Mouse (Mus musculus): ENCODE measurements around the gene Hhat. TPM values are rescaled to one million over a fixed set of nuclear protein-coding genes. Genes with fewer than 3 reads are reported as not detected.
A peak's percentile ranks its signal among the peaks of the same experiment; 100 is the strongest.

Hhat gene
- polyA plus RNA-seq, 1 experiment from 2014 or later: 15.4 TPM

DNA sequence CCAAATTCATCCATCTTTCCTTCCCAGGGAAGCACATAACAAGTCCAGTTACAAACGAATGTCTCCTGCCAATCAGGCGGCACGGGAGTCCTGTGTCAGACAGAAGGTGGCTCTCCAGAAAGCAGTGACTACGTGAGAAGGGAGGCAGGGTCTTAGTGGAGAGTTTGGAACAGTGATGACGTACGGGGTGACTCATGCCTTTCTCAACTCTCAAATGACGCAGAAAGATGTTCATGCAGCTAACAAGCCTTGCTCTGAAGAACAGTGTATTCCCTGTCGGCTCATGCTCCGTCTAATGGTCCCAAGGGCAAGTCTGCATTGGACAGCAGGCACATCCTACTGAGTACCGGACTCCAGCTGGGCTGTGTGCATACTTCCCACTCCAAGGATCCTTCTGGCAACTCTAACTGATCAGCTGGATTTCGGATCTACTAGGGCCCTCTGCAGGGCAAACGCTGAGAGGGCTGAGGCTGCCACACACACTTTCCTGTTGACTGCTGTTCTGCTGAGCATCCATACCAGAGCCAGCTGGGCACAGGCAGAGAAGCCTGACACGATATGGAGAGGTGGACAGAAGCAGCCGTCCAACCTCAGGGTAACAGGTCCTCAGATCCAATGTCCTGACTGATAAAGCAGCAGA is 245.2 kb downstream of the Hhat start:
- no peak for ATAC-seq (replicated peaks; ENCODE audit: low FRiP score)
- H3K9me3 ChIP-seq (replicated peaks): no peaks in the 10 kb centered on the region

DNA sequence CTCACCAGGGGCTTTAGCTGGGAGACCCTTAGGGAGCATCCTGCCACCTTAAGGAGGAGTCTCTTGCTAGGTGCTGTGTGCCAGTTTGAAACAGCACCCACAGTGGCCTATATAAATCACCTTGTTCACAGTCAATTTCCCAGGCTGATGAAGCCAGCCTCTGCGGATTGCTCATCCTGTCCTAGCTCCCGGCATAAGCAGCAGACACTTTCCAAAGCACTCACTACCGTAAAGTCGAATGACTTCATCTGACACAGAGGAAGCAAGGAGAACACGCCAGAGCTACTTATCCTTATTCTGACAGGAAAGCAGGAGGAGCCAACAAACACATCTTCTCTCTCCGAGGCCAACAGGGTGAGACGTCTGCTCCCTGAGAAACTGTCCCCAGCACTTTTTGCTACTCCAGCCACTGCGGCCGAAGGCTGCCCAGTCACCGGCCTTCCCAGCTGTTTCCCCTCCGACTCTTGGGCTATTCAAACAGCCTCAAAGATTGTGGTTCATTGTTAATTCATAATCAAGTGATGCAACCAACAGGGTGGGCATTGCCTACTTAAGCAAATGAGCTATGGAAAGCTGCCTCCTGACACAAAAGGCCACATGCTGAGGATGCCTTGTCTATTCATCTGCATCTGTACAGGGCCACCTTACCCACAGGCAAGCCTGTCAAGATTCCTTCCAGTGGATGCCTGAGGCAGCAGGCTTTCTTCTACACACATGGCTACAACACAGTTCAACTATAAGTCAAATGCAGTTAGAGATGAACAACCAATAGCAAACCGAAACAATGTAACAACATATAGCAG is 248.4 kb downstream of the Hhat start:
- Histone ChIP-seq H3K36me3 (no peaks in the 10 kb centered on the region), H3K27me3 (no peaks in the 10 kb centered on the region), H3K9ac (no peak overlapping the region), H3K27ac (no peak overlapping the region), H3K4me3 (replicated peaks) (no peak overlapping the region), H3K9me3 (replicated peaks) (no peaks in the 10 kb centered on the region), H3K4me1 (peaks cover 35% of the 10 kb centered on the region), H3K4me2 (no peak overlapping the region)
- no peak for ATAC-seq (replicated peaks; ENCODE audit: low FRiP score)
- WGBS: 42% methylated on average over 12 of the region's 12 CpGs

More for the DNA sequence above, 245.2 kb downstream of the Hhat start:
- no peak overlapping the region for H3K4me3 ChIP-seq (replicated peaks)
- H3K27me3 ChIP-seq: no peaks in the 10 kb centered on the region
- peaks cover 27% of the 10 kb centered on the region for H3K4me1 ChIP-seq
- H3K9ac ChIP-seq: no peak overlapping the region
- WGBS: 75% methylated on average over 14 of the region's 14 CpGs
- H3K27ac ChIP-seq: no peak overlapping the region
- no peaks in the 10 kb centered on the region for H3K36me3 ChIP-seq
- no peak overlapping the region for H3K4me2 ChIP-seq

DNA sequence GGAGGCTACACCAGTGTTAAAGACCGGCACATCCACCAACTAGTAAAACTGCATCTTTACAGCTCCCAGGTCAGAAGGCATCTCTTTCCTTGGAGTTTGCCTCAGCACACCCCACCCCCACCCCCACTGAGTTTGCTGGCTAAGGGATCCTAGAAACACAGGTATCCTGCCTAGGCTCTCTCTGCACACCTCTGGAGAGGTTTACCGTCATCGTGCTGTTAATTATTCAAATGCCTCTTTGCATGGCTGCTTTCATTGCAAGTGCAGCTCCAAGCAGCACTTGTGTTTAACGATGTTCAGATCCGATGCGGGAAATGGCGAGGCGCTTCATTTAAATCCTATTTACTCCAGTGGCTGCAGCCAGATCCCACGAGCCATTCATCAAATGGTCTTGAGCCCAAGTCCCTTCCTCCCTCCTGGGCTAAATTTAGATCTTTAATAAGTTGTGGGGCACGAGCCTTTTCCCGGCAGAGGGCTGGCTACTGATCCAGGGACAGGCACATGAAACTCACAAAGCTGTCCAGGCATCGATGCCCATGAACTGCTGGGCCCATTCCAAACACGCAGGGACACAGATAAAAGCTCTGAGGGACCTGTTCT is 250.1 kb downstream of the Hhat start:
- no peak overlapping the region for H3K9ac ChIP-seq
- WGBS: 18% methylated on average over 13 of the region's 13 CpGs
- H3K4me2 ChIP-seq: peak overlapping the region; percentile 15
- H3K36me3 ChIP-seq: no peaks in the 10 kb centered on the region
- no peaks in the 10 kb centered on the region for H3K27me3 ChIP-seq
- H3K4me1 ChIP-seq: peaks cover 35% of the 10 kb centered on the region
- ATAC-seq (replicated peaks; ENCODE audit: low FRiP score): peak; percentile 67
- no peak overlapping the region for H3K4me3 ChIP-seq (replicated peaks)
- H3K27ac ChIP-seq: 0 out of 2 replicates have a peak overlapping the region, but pooled peaks have one; percentile 13
- H3K9me3 ChIP-seq (replicated peaks): no peaks in the 10 kb centered on the region

DNA sequence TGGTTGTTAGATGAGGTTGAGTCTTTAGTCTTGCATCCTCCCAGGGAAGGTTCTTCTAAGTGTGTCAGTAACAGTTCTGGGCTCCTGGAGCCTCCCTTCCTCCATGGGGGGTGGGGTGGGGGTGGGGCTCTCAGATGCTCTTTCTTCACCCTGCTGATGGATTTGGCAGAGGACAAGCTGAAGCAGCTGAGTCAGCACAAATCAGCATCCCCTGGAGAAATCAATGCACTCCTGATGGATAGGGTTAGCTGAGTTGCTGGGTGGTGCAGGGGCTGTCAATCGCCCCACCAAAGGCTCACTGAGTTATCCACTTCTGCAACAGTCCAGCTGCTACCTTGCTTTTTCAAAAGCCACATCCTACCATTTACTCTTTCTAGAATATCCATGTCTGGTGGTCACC is 251.3 kb downstream of the Hhat start:
- H3K4me1 ChIP-seq: peaks cover 27% of the 10 kb centered on the region
- no peak for ATAC-seq (replicated peaks; ENCODE audit: low FRiP score)
- H3K9me3 ChIP-seq (replicated peaks): no peaks in the 10 kb centered on the region
- WGBS: 91% methylated on average over 1 of the region's 1 CpGs
- H3K27ac ChIP-seq: no peak overlapping the region
- H3K4me3 ChIP-seq (replicated peaks): no peak overlapping the region
- H3K9ac ChIP-seq: no peak overlapping the region
- H3K4me2 ChIP-seq: no peak overlapping the region
- no peaks in the 10 kb centered on the region for H3K36me3 ChIP-seq
- H3K27me3 ChIP-seq: no peaks in the 10 kb centered on the region

DNA sequence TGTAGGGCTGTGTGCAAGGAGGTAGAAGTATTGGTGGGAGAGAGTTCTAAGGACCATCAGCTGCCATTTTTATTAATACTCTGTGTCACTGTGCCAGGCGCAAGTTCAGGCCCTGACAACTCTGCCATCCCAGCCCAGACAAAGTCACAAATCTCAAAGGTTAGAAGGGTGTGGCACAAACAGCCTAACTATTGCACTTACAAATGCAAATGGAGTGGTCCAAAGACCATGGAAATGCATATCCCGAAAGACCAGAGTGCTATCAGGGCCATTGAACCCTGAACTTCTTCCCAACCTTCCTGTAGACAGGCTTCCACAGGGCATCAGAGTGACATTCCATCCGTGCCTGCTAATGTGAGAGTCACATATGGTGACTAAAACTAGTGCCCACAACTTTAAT is 255.7 kb downstream of the Hhat start:
- H3K4me1 ChIP-seq: peaks cover 3% of the 10 kb centered on the region
- no peak for ATAC-seq (replicated peaks; ENCODE audit: low FRiP score)
- H3K9me3 ChIP-seq (replicated peaks): no peaks in the 10 kb centered on the region
- H3K27ac ChIP-seq: no peak overlapping the region
- H3K36me3 ChIP-seq: no peaks in the 10 kb centered on the region
- H3K27me3 ChIP-seq: no peaks in the 10 kb centered on the region
- no peak overlapping the region for H3K4me3 ChIP-seq (replicated peaks)
- H3K9ac ChIP-seq: no peak overlapping the region
- 83% methylated on average over 3 of the region's 3 CpGs for WGBS
- no peak overlapping the region for H3K4me2 ChIP-seq

DNA sequence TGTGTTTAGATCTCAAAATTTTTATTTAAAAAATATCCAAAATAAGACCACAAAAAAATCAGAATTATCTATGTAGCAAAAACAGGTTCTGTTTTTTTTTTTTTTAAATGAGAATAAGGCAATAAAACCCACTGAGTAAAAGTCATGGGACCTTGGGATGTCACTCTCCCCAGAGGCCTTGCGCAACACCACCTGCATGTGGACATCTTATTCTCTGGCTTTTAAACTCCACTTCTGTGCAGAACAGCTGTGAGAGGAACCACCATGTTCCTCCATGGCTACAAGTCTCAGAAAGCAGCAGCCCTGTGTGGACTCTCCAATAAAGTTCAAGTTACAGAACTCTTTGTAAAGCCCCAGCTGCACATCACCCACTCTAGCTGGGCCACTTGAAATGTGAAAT is 258.2 kb downstream of the Hhat start:
- H3K4me1 ChIP-seq: no peaks in the 10 kb centered on the region
- H3K4me3 ChIP-seq (replicated peaks): no peak overlapping the region
- no peaks in the 10 kb centered on the region for H3K27me3 ChIP-seq
- no peak for ATAC-seq (replicated peaks; ENCODE audit: low FRiP score)
- no peaks in the 10 kb centered on the region for H3K36me3 ChIP-seq
- no peak overlapping the region for H3K27ac ChIP-seq
- H3K4me2 ChIP-seq: no peak overlapping the region
- H3K9me3 ChIP-seq (replicated peaks): no peaks in the 10 kb centered on the region
- no peak overlapping the region for H3K9ac ChIP-seq
- WGBS: 94% methylated on average over 1 of the region's 1 CpGs

DNA sequence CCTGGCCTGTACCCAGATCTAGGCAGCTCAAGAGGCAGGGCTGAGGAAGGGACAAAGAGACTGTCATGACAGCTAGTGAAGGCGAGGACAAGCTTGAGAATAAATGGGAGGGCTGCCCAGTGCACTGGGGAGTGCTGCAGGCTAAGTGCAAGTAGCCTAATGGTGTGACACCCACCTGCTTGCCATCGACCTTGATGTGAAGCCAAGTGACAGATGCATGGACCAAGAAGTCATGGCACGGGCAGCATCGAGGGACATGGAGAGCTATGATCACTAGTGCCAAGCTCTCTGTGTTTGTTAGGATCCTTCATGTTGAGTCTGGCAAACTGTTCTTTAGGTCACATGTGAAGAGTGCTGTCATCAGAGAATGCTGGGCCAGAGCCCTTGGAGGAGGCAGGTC is 267.4 kb downstream of the Hhat start:
- H3K27me3 ChIP-seq: no peaks in the 10 kb centered on the region
- ATAC-seq (replicated peaks; ENCODE audit: low FRiP score): no peak
- no peak overlapping the region for H3K4me2 ChIP-seq
- 84% methylated on average over 4 of the region's 4 CpGs for whole genome bisulfite sequencing
- no peak overlapping the region for H3K4me3 ChIP-seq (replicated peaks)
- no peaks in the 10 kb centered on the region for H3K9me3 ChIP-seq (replicated peaks)
- H3K36me3 ChIP-seq: no peaks in the 10 kb centered on the region
- no peaks in the 10 kb centered on the region for H3K4me1 ChIP-seq
- no peak overlapping the region for H3K27ac ChIP-seq
- H3K9ac ChIP-seq: no peak overlapping the region

DNA sequence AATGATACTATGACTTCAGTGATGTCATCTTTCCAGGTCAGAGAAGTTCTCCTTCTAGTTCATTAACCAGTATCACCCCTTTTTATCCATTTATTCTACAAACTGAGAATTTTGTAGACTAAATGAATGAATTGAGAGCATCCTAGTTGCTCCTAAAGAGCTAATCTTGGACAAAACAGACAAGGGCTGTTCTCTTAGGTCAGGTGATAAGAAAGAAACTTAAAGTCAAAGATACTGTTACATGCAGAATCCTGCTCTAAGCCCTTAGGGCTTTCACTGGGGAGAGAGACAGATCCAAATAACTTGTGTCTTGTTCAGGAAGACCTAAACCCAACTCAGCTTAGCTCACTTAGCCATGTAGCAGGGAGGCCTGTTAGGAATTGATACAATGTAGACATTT is 268.2 kb downstream of the Hhat start:
- Histone ChIP-seq H3K9ac (no peak overlapping the region), H3K27me3 (no peaks in the 10 kb centered on the region), H3K27ac (no peak overlapping the region), H3K4me3 (replicated peaks) (no peak overlapping the region), H3K36me3 (no peaks in the 10 kb centered on the region), H3K4me1 (no peaks in the 10 kb centered on the region), H3K9me3 (replicated peaks) (no peaks in the 10 kb centered on the region), H3K4me2 (no peak overlapping the region)
- no peak for ATAC-seq (replicated peaks; ENCODE audit: low FRiP score)

DNA sequence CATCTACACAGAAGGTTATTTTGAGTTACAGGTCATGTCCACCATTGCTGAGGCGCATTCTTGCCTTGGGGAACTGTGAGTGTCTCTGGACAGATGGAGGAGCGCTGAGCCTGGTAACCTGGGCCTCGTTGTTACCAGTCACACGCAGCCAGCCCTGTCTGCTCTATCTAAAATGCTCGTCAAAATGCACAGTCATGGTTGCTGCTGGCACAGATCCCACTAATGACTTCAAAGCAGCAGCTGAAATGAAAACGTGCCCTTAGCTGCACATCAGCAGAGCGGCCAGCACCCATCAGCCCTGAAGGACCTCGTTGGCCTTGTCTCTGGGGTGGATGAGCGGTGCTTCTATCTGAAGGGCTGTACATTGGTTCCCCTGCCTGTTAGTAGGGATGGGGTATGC is 269.0 kb downstream of the Hhat start:
- no peaks in the 10 kb centered on the region for H3K4me1 ChIP-seq
- H3K36me3 ChIP-seq: no peaks in the 10 kb centered on the region
- ATAC-seq (replicated peaks; ENCODE audit: low FRiP score): no peak
- H3K27me3 ChIP-seq: no peaks in the 10 kb centered on the region
- H3K9ac ChIP-seq: no peak overlapping the region
- WGBS: 72% methylated on average over 9 of the region's 9 CpGs
- no peaks in the 10 kb centered on the region for H3K9me3 ChIP-seq (replicated peaks)
- no peak overlapping the region for H3K4me3 ChIP-seq (replicated peaks)
- H3K4me2 ChIP-seq: no peak overlapping the region
- no peak overlapping the region for H3K27ac ChIP-seq

DNA sequence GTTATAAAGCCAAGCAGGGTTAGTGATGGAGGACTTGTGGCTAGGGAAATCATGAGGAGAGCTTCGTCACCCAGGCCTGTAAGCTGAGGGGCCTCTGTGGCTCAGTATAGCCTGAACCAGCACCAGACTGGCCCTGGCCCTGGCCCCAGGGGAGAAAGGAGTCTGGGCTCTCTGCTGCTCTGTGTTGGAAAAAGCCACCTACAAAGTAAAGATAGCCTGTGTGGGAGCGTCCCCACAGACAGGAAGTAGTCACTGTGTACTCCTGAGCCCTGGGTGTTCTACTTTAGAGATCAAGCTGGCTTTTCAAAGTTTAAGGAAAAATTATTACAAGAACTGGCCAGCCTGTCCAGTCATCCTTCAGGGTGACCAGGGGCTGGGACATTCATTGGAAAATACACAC is 273.5 kb downstream of the Hhat start:
- Histone ChIP-seq H3K27ac (no peak overlapping the region), H3K4me3 (replicated peaks) (no peak overlapping the region), H3K4me2 (no peak overlapping the region), H3K4me1 (no peaks in the 10 kb centered on the region), H3K9me3 (replicated peaks) (no peaks in the 10 kb centered on the region), H3K27me3 (no peaks in the 10 kb centered on the region), H3K9ac (no peak overlapping the region), H3K36me3 (no peaks in the 10 kb centered on the region)
- no peak for ATAC-seq (replicated peaks; ENCODE audit: low FRiP score)
- 79% methylated on average over 2 of the region's 2 CpGs for WGBS

DNA sequence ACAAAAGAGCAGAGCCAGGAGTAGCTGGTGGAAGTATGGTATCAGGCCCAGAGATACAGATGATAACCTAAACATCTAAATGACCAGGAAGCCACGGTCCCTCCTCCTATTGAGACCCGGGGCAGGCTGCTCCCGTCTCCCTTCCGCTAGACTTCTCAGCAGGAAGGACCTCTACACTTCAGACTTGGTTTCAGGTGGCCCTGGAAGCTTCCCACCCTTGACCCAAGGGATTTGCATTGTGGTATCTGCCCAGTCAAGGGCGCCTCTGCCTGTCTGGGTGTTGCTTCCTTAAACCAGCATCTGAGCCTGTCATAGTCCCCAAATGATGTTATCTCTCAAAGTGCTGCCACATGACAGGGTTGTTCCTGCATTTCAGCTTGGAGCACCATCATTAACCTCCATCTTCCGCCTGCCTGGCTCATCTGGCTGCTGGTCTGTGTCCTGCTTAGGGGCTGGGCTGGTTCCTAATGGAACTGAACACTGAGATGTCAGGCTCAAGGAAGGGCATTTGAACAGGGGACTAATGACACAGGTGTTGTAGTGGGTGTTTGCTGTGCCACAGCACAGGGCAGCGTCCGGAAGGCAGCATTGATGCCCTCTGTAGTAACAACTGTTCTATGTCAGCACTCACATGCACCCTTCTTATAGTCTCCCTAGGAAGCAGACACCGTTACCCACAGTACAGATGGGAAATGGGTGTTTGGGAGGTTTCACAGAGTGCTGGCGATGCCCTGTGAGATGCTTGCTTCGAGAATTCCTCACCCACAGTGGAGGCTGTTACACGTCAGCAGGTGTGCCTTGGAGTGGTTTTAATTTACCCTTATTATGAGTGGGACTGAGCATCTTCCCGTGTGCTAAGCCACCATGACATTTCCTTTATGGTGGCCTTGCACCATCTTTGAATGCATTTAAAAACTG is 280.9 kb downstream of the Hhat start:
- Histone ChIP-seq H3K9ac (no peak overlapping the region), H3K9me3 (replicated peaks) (no peaks in the 10 kb centered on the region), H3K36me3 (no peaks in the 10 kb centered on the region), H3K27ac (no peak overlapping the region), H3K27me3 (no peaks in the 10 kb centered on the region), H3K4me3 (replicated peaks) (no peak overlapping the region), H3K4me2 (no peak overlapping the region), H3K4me1 (0 out of 2 replicates have a peak, but pooled peaks cover 4% of the 10 kb centered on the region)
- 73% methylated on average over 13 of the region's 13 CpGs for WGBS
- no peak for ATAC-seq (replicated peaks; ENCODE audit: low FRiP score)

DNA sequence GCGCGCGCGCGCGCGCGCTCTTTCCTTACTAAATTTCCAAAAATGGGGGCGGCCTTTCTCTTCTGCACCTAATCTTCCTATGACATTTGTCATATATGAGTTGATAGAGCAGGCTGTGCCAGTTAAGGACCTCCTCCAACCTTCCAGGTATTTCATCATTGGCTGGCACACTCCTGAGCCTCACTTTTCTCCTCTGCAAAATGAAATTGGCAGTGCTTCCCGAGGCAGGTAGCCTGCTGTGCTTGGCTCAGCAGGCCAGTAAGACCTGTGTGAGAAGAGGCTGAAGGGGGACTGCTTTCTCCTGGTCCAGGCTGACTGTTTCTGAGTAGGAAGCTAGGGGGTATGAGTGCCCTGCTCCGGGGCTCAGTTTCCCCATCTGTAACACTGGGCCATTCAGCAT is 283.5 kb downstream of the Hhat start:
- WGBS: 95% methylated on average over 11 of the region's 11 CpGs
- no peaks in the 10 kb centered on the region for H3K36me3 ChIP-seq
- H3K4me1 ChIP-seq: 0 out of 2 replicates have a peak, but pooled peaks cover 4% of the 10 kb centered on the region
- H3K9ac ChIP-seq: no peak overlapping the region
- H3K4me3 ChIP-seq (replicated peaks): no peak overlapping the region
- H3K27ac ChIP-seq: no peak overlapping the region
- no peak for ATAC-seq (replicated peaks; ENCODE audit: low FRiP score)
- H3K4me2 ChIP-seq: no peak overlapping the region
- no peaks in the 10 kb centered on the region for H3K9me3 ChIP-seq (replicated peaks)
- no peaks in the 10 kb centered on the region for H3K27me3 ChIP-seq

Measured in kidney, embryonic 15.5 days (tissue).